Mouse (Mus musculus) brain, embryonic 14.5 days (tissue): Measurements from ENCODE around the gene Gm12886. TPM values are rescaled to one million over a fixed set of nuclear protein-coding genes. Genes with fewer than 3 reads are reported as not detected.

ENCODE experiments used
- DNase-seq: peaks from one replicate; pipeline ENCODE4 v3.0.0-alpha.2; 2011; ENCODE audit warnings: low read depth
- CTCF ChIP-seq: fragments of 200-500 bp; IDR thresholded peaks from 2 replicates; pipeline ENCODE4 v1.5.1; 2012; ENCODE audit warnings: inconsistent platforms, mild to moderate bottlenecking, moderate library complexity, borderline replicate concordance; ENCODE audit not compliant: insufficient read depth, insufficient read length; ENCODE audit errors: extremely low read depth
- POLR2A ChIP-seq: fragments of 200-500 bp; IDR thresholded peaks from 2 replicates; pipeline ENCODE4 v1.6.1; 2012; ENCODE audit warnings: mild to moderate bottlenecking, inconsistent platforms, borderline replicate concordance; ENCODE audit not compliant: poor library complexity, insufficient read depth, insufficient read length, severe bottlenecking; ENCODE audit errors: extremely low read depth
- polyA plus RNA-seq: library from polyadenylated mRNA; depleted of rRNA; stranded (reverse); fragments of >200 nt; gene quantifications from 2 replicates; pipeline ENCODE4 v1.2.3, GENCODE M21; 2012; rRNA removed

The Gm12886 gene
- polyA plus RNA-seq, result not detected in 2 replicates

DNA sequence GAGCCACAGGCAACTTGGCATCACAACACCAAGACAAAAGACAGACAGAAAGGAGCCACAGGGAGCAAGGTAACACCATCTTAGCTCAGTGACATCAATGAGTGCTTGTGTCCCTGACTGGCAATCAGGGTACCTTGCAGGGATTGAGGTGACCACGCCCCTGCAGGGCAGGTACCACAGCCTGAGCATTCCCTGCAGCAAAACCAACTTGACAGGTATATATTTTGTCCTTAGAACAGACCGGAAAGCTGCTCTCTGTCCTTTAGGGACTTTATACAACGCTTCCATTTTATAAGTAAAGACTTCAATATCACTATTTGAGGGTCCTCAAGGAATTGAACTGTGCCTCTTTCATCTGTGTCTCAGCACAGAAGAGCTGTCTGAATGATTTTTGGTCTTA lies at the start of gene Gm12886:
Gm12886 (minus strand) TSS at position 101 of the 400 bp plus-strand sequence.
- DNase-seq, result no peak
- TF ChIP-seq POLR2A, result no peak
- TF ChIP-seq CTCF, result no peak

Other genes with a start within 250 kb of the Gm12886 start
- gene Rlf, start 208.0 kb downstream of the Gm12886 start, polyA plus RNA-seq, result 15.5 and 23.2 TPM in 2 replicates
- gene Gm12888, start 98.2 kb downstream of the Gm12886 start, polyA plus RNA-seq, result not detected in 2 replicates
- gene Gm12887, start 199.0 kb upstream of the Gm12886 start, polyA plus RNA-seq, result not detected in 2 replicates